Mouse (Mus musculus) thymus, adult 2 months (tissue): ENCODE measurements around the gene Sult6b2. TPM values are rescaled to one million over a fixed set of nuclear protein-coding genes. Genes with fewer than 3 reads are reported as not detected.

ENCODE experiments used
- DNase-seq: peaks from one replicate; pipeline ENCODE4 v3.0.0; 2021
- H3K27ac ChIP-seq: fragments of 200-500 bp; 2 replicates; pipeline ENCODE4 v1.5.1; 2012; ENCODE audit warnings: low read length, control low read depth; ENCODE audit not compliant: control insufficient read depth, insufficient read depth
- H3K27me3 ChIP-seq: fragments of 200-500 bp; 2 replicates; pipeline ENCODE4 v1.6.1; 2012; ENCODE audit warnings: mild to moderate bottlenecking, low read length, moderate library complexity, mixed read lengths; ENCODE audit not compliant: control insufficient read depth, insufficient read depth
- H3K36me3 ChIP-seq: fragments of 200-500 bp; 2 replicates; pipeline ENCODE4 v1.6.1; 2012; ENCODE audit warnings: mild to moderate bottlenecking, low read length, moderate library complexity; ENCODE audit not compliant: control insufficient read depth, insufficient read depth
- H3K4me1 ChIP-seq: fragments of 200-500 bp; replicated peaks from 2 replicates; pipeline ENCODE4 v1.6.1; 2012; ENCODE audit warnings: low read length; ENCODE audit not compliant: control insufficient read depth, insufficient read depth
- H3K4me3 ChIP-seq: fragments of 200-500 bp; 2 replicates; pipeline ENCODE4 v1.5.1; 2012; ENCODE audit warnings: mild to moderate bottlenecking, low read length, control low read depth, moderate library complexity; ENCODE audit not compliant: control insufficient read depth, insufficient read depth
- CTCF ChIP-seq: fragments of 200-500 bp; IDR thresholded peaks from 2 replicates; pipeline ENCODE4 v1.5.1; 2012; ENCODE audit warnings: mild to moderate bottlenecking, control low read depth, low read length, moderate library complexity, borderline replicate concordance; ENCODE audit not compliant: control insufficient read depth, poor library complexity, insufficient read depth; ENCODE audit errors: extremely low read depth
- POLR2A ChIP-seq: fragments of 200-500 bp; IDR thresholded peaks from 2 replicates; pipeline ENCODE4 v1.6.1; 2012; ENCODE audit warnings: mild to moderate bottlenecking, low read length, control low read depth, moderate library complexity; ENCODE audit not compliant: control insufficient read depth, poor library complexity, insufficient read depth; ENCODE audit errors: extremely low read depth
- WGBS: fragments of 180-500 bp; shearing (Covaris S2); methylation state at CpG from one replicate; pipeline ENCODE4 v1.1.7; 2018; 5-methylcytosine and 5-hydroxymethylcytosine counted together
- polyA plus RNA-seq: library from polyadenylated mRNA; depleted of rRNA; stranded (reverse); fragments of >200 nt; gene quantifications from 2 replicates; pipeline ENCODE4 v1.2.3, GENCODE M21; 2012

Sult6b2 gene
- polyA plus RNA-seq, 1 experiment = 0.08 TPM

DNA sequence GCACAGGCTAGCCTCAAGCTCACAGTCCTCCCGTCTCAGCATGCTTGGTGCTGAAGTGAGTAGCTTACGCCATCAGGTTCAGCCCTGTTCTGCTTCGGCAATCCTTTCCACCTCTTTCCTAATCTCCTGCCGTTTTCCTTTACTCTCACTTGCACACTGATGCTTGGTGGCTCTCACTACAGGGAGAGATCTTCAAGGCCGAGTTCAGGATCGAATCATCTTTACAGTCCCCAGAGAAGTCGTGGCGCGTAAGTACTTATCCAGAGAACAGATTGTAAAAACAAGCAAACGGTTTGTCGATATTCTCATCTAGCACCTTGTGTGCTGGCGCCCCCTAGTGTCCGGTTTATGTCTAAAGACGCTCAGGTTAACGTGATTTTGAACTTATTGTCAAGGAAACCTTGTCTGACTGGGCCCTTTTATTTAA, 10.2 kb upstream of the Sult6b2 start:
- Histone ChIP-seq H3K27ac (no peak overlapping the region), H3K4me3 (no peak overlapping the region), H3K27me3 (no peaks in the 10 kb centered on the region), H3K36me3 (no peaks in the 10 kb centered on the region), H3K4me1 (no peaks in the 10 kb centered on the region; the same call in 1 of the 2 replicates)
- TF ChIP-seq POLR2A (no peak), CTCF (no peak)
- WGBS = 13% methylated on average over 15 of the region's 15 CpGs
- DNase-seq = peak; percentile 85

DNA sequence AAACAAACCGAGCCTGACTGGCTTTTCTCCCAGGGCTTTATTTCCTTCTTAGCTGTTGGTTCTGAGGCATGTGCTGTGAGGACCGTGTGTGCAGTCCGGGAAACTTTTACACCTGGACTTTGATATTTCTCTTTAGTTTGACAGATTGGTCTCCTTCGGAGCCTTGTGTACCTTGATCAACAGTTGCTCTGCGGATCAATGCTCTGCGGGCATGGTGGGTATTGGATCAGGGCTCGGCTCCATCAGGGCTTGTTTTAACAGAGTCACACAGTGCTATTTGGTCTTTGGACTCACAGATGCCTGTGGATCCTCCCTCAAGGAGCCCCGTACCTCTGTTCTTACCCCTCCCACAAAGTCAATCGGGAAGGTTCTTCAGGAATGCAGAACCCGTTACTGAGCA, 9.7 kb upstream of the Sult6b2 start:
- no peak overlapping the region for H3K4me3 ChIP-seq
- 90% methylated on average over 10 of the region's 10 CpGs for WGBS
- H3K36me3 ChIP-seq = no peaks in the 10 kb centered on the region
- H3K27ac ChIP-seq = no peak overlapping the region
- no peak for DNase-seq
- no peaks in the 10 kb centered on the region for H3K27me3 ChIP-seq
- TF ChIP-seq CTCF (no peak), POLR2A (no peak)
- H3K4me1 ChIP-seq = peaks cover 2% of the 10 kb centered on the region; the same call in 1 of the 2 replicates

DNA sequence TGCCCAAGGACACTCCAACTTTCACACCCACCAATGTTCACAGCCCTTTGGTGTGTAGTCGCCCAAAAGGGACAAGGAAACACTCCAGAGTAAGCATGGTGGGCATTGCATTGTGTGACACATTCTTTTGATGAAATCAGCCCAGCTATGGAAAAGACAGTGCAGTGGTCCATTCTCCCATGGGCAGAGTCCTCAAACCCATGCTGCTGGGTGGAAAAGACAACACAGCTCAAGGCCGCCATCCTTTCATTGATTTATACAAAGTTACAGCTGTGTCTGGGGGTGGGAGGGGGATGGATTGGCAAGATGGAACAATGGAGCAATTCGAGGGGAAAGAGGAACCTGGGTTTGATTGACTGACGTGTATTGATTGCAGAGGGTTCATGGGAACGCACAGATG, 8.7 kb upstream of the Sult6b2 start:
- no peaks in the 10 kb centered on the region for H3K27me3 ChIP-seq
- 87% methylated on average over 5 of the region's 5 CpGs for WGBS

DNA sequence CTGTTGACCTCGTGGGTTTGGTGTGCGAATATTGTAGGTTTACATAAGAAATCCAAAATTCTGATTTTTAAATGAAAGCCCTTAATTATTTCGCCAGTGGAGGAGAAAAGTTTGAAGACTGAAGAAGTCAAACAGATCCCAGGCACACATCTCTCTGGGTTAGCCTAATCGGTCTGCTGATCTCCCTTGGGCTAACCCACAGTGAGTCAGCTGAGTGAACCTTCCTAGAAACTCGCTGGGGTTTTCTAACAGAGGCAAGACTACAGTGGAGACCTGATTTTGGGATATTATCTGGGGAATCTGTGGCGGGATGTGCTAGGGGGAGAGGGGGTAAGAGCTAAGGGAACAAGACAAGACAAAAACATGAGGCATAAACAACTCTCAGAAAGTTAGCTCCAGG, 5.9 kb upstream of the Sult6b2 start:
- no peak overlapping the region for H3K27ac ChIP-seq
- 25% methylated on average over 6 of the region's 6 CpGs for WGBS
- no peak overlapping the region for H3K4me3 ChIP-seq
- no peaks in the 10 kb centered on the region for H3K36me3 ChIP-seq
- TF ChIP-seq CTCF (no peak), POLR2A (no peak)
- peaks cover 2% of the 10 kb centered on the region; the same call in 1 of the 2 replicates for H3K4me1 ChIP-seq
- H3K27me3 ChIP-seq = no peaks in the 10 kb centered on the region
- DNase-seq = no peak

More for the DNA sequence above, 8.7 kb upstream of the Sult6b2 start:
- no peaks in the 10 kb centered on the region for H3K36me3 ChIP-seq
- H3K4me1 ChIP-seq = peaks cover 2% of the 10 kb centered on the region; the same call in 1 of the 2 replicates
- TF ChIP-seq POLR2A (no peak), CTCF (no peak)
- H3K27ac ChIP-seq = no peak overlapping the region
- no peak for DNase-seq
- no peak overlapping the region for H3K4me3 ChIP-seq

DNA sequence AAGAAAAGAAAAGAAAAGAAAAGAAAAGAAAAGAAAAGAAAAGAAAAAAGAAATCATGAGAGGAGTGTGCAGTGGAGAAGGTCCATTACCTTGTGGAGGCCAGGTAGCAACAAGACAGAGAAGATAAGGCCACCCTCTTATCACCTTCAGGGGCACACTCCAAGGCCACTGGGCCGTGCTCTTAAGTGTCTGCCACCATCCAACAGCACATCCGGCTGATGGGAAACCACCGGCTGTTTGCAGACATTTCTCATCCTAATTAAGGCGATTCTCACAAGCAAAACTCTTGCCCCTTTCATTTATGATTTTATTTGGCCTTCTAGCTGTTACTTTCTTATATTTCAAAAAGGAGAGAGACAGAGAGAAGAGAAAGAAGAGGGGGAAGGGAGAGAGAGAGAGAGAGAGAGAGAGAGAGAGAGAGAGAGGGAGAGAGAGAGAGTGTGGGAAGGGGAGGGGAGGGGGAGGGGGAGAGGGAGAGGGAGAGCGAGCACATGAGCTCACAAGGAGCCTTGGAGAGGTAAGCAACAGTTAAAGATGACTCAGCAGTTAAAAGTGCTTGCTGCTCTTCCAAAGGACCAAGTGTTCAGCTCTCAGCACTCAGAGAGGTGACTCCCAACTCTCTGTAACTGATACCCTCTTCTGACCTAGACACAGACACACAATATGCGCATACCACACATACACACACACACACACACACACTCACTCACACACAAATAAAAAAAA, 5.2 kb upstream of the Sult6b2 start:
- Histone ChIP-seq H3K27me3 (no peaks in the 10 kb centered on the region), H3K27ac (no peak overlapping the region), H3K36me3 (no peaks in the 10 kb centered on the region), H3K4me1 (peaks cover 2% of the 10 kb centered on the region; the same call in 1 of the 2 replicates), H3K4me3 (no peak overlapping the region)
- WGBS = 39% methylated on average over 6 of the region's 6 CpGs
- no peak for TF ChIP-seq CTCF
- no peak for TF ChIP-seq POLR2A
- DNase-seq = no peak

DNA sequence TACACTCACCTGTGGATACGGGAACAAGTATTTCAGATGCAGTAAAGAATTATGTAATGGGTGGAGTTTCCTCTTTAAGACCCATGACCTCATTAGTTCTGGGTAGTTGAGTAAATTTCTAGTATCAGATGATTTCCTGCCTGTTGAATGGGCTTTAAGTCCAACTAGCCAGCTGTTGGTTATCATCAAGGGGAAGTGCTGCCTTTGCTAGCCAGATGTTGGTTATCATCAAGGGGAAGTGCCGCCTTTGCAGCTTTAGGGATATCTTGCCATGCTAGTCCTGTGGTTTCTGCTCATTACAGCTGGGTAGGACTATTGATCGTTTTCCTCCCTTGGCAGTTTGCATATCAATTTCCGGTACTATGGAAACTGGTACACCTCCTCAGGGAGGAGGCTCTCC, 2.0 kb upstream of the Sult6b2 start:
- Histone ChIP-seq H3K27me3 (no peaks in the 10 kb centered on the region), H3K4me1 (0 out of 2 replicates have a peak, but pooled peaks cover 2% of the 10 kb centered on the region), H3K27ac (no peak overlapping the region), H3K36me3 (no peaks in the 10 kb centered on the region), H3K4me3 (no peak overlapping the region)
- 56% methylated on average over 4 of the region's 4 CpGs for WGBS
- no peak for DNase-seq
- TF ChIP-seq CTCF = no peak
- no peak for TF ChIP-seq POLR2A
